Mouse (Mus musculus) macrophage (primary cell): ENCODE results near the gene Nap1l4. TPM values are rescaled to one million over a fixed set of nuclear protein-coding genes. Genes with fewer than 3 reads are reported as not detected.
A peak's percentile ranks its signal among the peaks of the same experiment; 100 is the strongest.

Source experiments
- H3K27ac ChIP-seq: fragments of 350-480 bp; formaldehyde crosslinking; 2 replicates; pipeline ENCODE4 v1.9.0; 2021
- H3K36me3 ChIP-seq: fragments of 350-480 bp; formaldehyde crosslinking; 2 replicates; pipeline ENCODE4 v1.9.0; 2021; ENCODE audit errors: inconsistent target
- H3K4me3 ChIP-seq: fragments of 350-480 bp; formaldehyde crosslinking; 2 replicates; pipeline ENCODE4 v1.9.0; 2021; ENCODE audit errors: inconsistent target
- H3K79me2 ChIP-seq: fragments of 350-480 bp; formaldehyde crosslinking; 2 replicates; pipeline ENCODE4 v1.9.0; 2021; ENCODE audit errors: inconsistent target
- WGBS: methylation state at CpG from one replicate; pipeline ENCODE4 v1.1.7; 2026; ENCODE audit warnings: inconsistent platforms; ENCODE audit not compliant: missing documents; 5-methylcytosine and 5-hydroxymethylcytosine counted together
- polyA plus RNA-seq: library from polyadenylated mRNA; stranded (reverse); fragments of 250-400 nt; gene quantifications from 3 replicates; pipeline ENCODE4 v1.2.4, GENCODE M21; 2018; ENCODE audit warnings: inconsistent platforms

The Nap1l4 gene
- polyA plus RNA-seq, 1 experiment from 2014 or later = 75.6 TPM

GRCm38 (mm10) chr7:143477800-143478199, 71.1 kb downstream of the Nap1l4 start:
- WGBS = 94% methylated on average over 5 of the region's 5 CpGs
- Histone ChIP-seq H3K36me3 (no peaks in the 10 kb centered on the region), H3K4me3 (no peak overlapping the region), H3K27ac (no peak overlapping the region), H3K79me2 (no peaks in the 10 kb centered on the region)

GRCm38 (mm10) chr7:143476702-143477335, 72.1 kb downstream of the Nap1l4 start:
- Histone ChIP-seq H3K36me3 (no peaks in the 10 kb centered on the region), H3K4me3 (no peak overlapping the region), H3K79me2 (no peaks in the 10 kb centered on the region), H3K27ac (no peak overlapping the region)
- WGBS = 100% methylated on average over 3 of the region's 3 CpGs

- Histone ChIP-seq H3K36me3 (no peaks in the 10 kb centered on the region), H3K27ac (no peak overlapping the region), H3K4me3 (no peak overlapping the region), H3K79me2 (no peaks in the 10 kb centered on the region)
- 44% methylated on average over 11 of the region's 11 CpGs for whole genome bisulfite sequencing
Observed at GRCm38 (mm10) chr7:143475876-143476275, 73.0 kb downstream of the Nap1l4 start.

- Histone ChIP-seq H3K27ac (no peak overlapping the region), H3K79me2 (no peaks in the 10 kb centered on the region), H3K36me3 (no peaks in the 10 kb centered on the region), H3K4me3 (no peak overlapping the region)
- WGBS = 79% methylated on average over 10 of the region's 10 CpGs
Observed at GRCm38 (mm10) chr7:143474811-143475210, 74.1 kb downstream of the Nap1l4 start.

GRCm38 (mm10) chr7:143473347-143474101, 75.4 kb downstream of the Nap1l4 start, which contains the start of gene Slc22a18:
TSS of gene Slc22a18 (plus strand) at chr7:143473736.
- WGBS = 20% methylated on average over 4 of the region's 4 CpGs
- Histone ChIP-seq H3K36me3 (no peaks in the 10 kb centered on the region), H3K79me2 (no peaks in the 10 kb centered on the region), H3K4me3 (peak within 1 kb of the TSS; percentile 17; the same call in 1 of the 2 replicates), H3K27ac (no peak within 1 kb of the TSS)

GRCm38 (mm10) chr7:143469946-143470345, 79.0 kb downstream of the Nap1l4 start:
- 13% methylated on average over 8 of the region's 8 CpGs for WGBS
- H3K79me2 ChIP-seq = no peaks in the 10 kb centered on the region
- no peak overlapping the region for H3K27ac ChIP-seq
- H3K36me3 ChIP-seq = no peaks in the 10 kb centered on the region
- H3K4me3 ChIP-seq = no peak overlapping the region

- Histone ChIP-seq H3K36me3 (no peaks in the 10 kb centered on the region), H3K79me2 (no peaks in the 10 kb centered on the region)
- WGBS = 37% methylated on average over 4 of the region's 6 CpGs
Observed at GRCm38 (mm10) chr7:143467714-143468113, 81.2 kb downstream of the Nap1l4 start.

GRCm38 (mm10) chr7:143466099-143466677, 82.7 kb downstream of the Nap1l4 start:
- no peak overlapping the region for H3K4me3 ChIP-seq
- WGBS = 13% methylated on average over 14 of the region's 14 CpGs
- H3K27ac ChIP-seq = no peak overlapping the region
- no peaks in the 10 kb centered on the region for H3K36me3 ChIP-seq
- no peaks in the 10 kb centered on the region for H3K79me2 ChIP-seq

More at GRCm38 (mm10) chr7:143467714-143468113, 81.2 kb downstream of the Nap1l4 start:
- Histone ChIP-seq H3K27ac (no peak overlapping the region), H3K4me3 (no peak overlapping the region)

- Histone ChIP-seq H3K79me2 (no peaks in the 10 kb centered on the region), H3K36me3 (no peaks in the 10 kb centered on the region), H3K4me3 (no peak overlapping the region), H3K27ac (no peak overlapping the region)
- 17% methylated on average over 55 of the region's 56 CpGs for WGBS
Observed at GRCm38 (mm10) chr7:143464811-143465560, 83.9 kb downstream of the Nap1l4 start.

- no peaks in the 10 kb centered on the region for H3K79me2 ChIP-seq
- no peak overlapping the region for H3K4me3 ChIP-seq
- no peaks in the 10 kb centered on the region for H3K36me3 ChIP-seq
- WGBS = 15% methylated on average over 11 of the region's 11 CpGs
- no peak overlapping the region for H3K27ac ChIP-seq
Observed at GRCm38 (mm10) chr7:143463865-143464415, 85.0 kb downstream of the Nap1l4 start.

Other genes starting within 250 kb of the Nap1l4 start
- 16.5 to 94.4 TPM (median 33.3 TPM) in 3 replicates for gene Cdkn1c, start 88.1 kb downstream of the Nap1l4 start, polyA plus RNA-seq
- gene Slc22a18, start 75.4 kb downstream of the Nap1l4 start, polyA plus RNA-seq = 2.0 to 3.1 TPM (median 2.3 TPM) in 3 replicates
- gene Phlda2, start 46.0 kb downstream of the Nap1l4 start, polyA plus RNA-seq = not detected in 3 replicates
- 22.1 to 22.6 TPM (median 22.5 TPM) in 3 replicates for gene Cars, start 51.0 kb upstream of the Nap1l4 start, polyA plus RNA-seq
- 5.9 to 10.7 TPM (median 10.6 TPM) in 3 replicates for gene Tnfrsf26, start 79.6 kb upstream of the Nap1l4 start, polyA plus RNA-seq
- gene Tnfrsf22, start 100.6 kb upstream of the Nap1l4 start, polyA plus RNA-seq = 2.7 to 8.5 TPM (median 3.7 TPM) in 3 replicates
- 11.0 to 17.9 TPM (median 11.0 TPM) in 3 replicates for gene Tnfrsf23, start 136.8 kb upstream of the Nap1l4 start, polyA plus RNA-seq
- 1.00 to 1.6 TPM (median 1.2 TPM) in 3 replicates for gene Osbpl5, start 207.9 kb upstream of the Nap1l4 start, polyA plus RNA-seq
- gene Mrgprg, start 217.9 kb upstream of the Nap1l4 start, polyA plus RNA-seq = not detected in 3 replicates
- gene Mrgpre, start 235.4 kb upstream of the Nap1l4 start, polyA plus RNA-seq = 3.9 to 5.1 TPM (median 4.2 TPM) in 3 replicates